Mouse (Mus musculus) CH12.LX (cell line): ENCODE results near the gene Cmtm6. TPM values are rescaled to one million over a fixed set of nuclear protein-coding genes. Genes with fewer than 3 reads are reported as not detected.

Experiments
- DNase-seq: peaks from one replicate; pipeline ENCODE4 v3.0.0-alpha.2; 2013; ENCODE audit errors: extremely low read depth
- H3K27ac ChIP-seq: 2 replicates; pipeline ENCODE4 v1.5.1; 2012; ENCODE audit warnings: low read depth, mild to moderate bottlenecking, control low read depth, moderate library complexity; ENCODE audit not compliant: insufficient read depth
- H3K27me3 ChIP-seq: replicated peaks from 2 replicates; pipeline ENCODE3; 2012; ENCODE audit warnings: inconsistent platforms
- H3K36me3 ChIP-seq, 2 experiments: replicated peaks in 1 of 2; 2 replicates each; pipeline versions ENCODE3 to v1.6.1; 2012; ENCODE audit warnings: inconsistent platforms in 1 of 2, low read length in 1 of 2, mild to moderate bottlenecking in 1 of 2, mixed read lengths in 1 of 2, moderate library complexity in 1 of 2; ENCODE audit not compliant: control insufficient read depth in 1 of 2, insufficient read depth in 1 of 2
- H3K4me1 ChIP-seq, 2 experiments: 2 replicates each; pipeline ENCODE4 v1.6.1; 2012; ENCODE audit warnings: inconsistent platforms in 1 of 2, moderate library complexity in 1 of 2; ENCODE audit not compliant: insufficient read depth in 2 of 2, control insufficient read depth in 1 of 2
- H3K4me2 ChIP-seq: 2 replicates; pipeline ENCODE4 v1.6.1; 2012; ENCODE audit warnings: low read depth, mild to moderate bottlenecking, control low read depth; ENCODE audit not compliant: poor library complexity, insufficient read depth, severe bottlenecking
- H3K4me3 ChIP-seq, 3 experiments: fragments of 150-350 bp in 1 of 3; sonication (generic) in 1 of 3; replicated peaks in 1 of 3; 2 replicates each; pipeline versions ENCODE3 to v1.5.1; 2011 to 2012; ENCODE audit warnings: low read depth in 2 of 3, low read length in 2 of 3, mild to moderate bottlenecking in 2 of 3, moderate library complexity in 2 of 3, control low read depth in 1 of 3, improper control_type of control experiment in 1 of 3, inconsistent platforms in 1 of 3, mixed read lengths in 1 of 3; ENCODE audit not compliant: poor library complexity in 1 of 3
- H3K79me2 ChIP-seq: replicated peaks from 2 replicates; pipeline ENCODE4 v1.6.1; 2012; ENCODE audit warnings: mild to moderate bottlenecking, moderate library complexity; ENCODE audit not compliant: control insufficient read depth, poor library complexity, insufficient read depth, severe bottlenecking; ENCODE audit errors: extremely low read depth
- H3K9ac ChIP-seq: 2 replicates; pipeline ENCODE4 v1.6.1; 2012; ENCODE audit warnings: low read depth, mild to moderate bottlenecking, control low read depth, moderate library complexity; ENCODE audit not compliant: insufficient read depth
- H3K9me3 ChIP-seq: replicated peaks from 2 replicates; pipeline ENCODE3; 2012; ENCODE audit warnings: low read length, inconsistent platforms, mixed read lengths
- BHLHE40 ChIP-seq: IDR thresholded peaks from 2 replicates; pipeline ENCODE4 v1.6.1; 2011; ENCODE audit warnings: mild to moderate bottlenecking, low read depth, low read length, improper control_type of control experiment
- CHD1 ChIP-seq: IDR thresholded peaks from 2 replicates; pipeline ENCODE4 v1.6.1; 2012; ENCODE audit warnings: low read depth, low read length, improper control_type of control experiment, inconsistent platforms
- CHD2 ChIP-seq: IDR thresholded peaks from 2 replicates; pipeline ENCODE4 v1.6.1; 2011; ENCODE audit warnings: low read length, improper control_type of control experiment
- CTCF ChIP-seq, 2 experiments: IDR thresholded peaks in 1 of 2; conservative IDR thresholded peaks in 1 of 2; 2 replicates each; pipeline ENCODE4 v1.5.1; 2011 to 2012; ENCODE audit warnings: low read depth in 2 of 2, low read length in 2 of 2, improper control_type of control experiment in 1 of 2, inconsistent platforms in 1 of 2, mild to moderate bottlenecking in 1 of 2, moderate library complexity in 1 of 2
- E2F4 ChIP-seq: IDR thresholded peaks from 2 replicates; pipeline ENCODE4 v1.6.1; 2011; ENCODE audit warnings: low read depth, low read length, improper control_type of control experiment; ENCODE audit not compliant: insufficient replicate concordance
- ELF1 ChIP-seq: IDR thresholded peaks from 2 replicates; pipeline ENCODE4 v1.6.1; 2014; ENCODE audit warnings: low read depth, mild to moderate bottlenecking, inconsistent platforms, low read length, improper control_type of control experiment
- EP300 ChIP-seq: IDR thresholded peaks from 2 replicates; pipeline ENCODE4 v1.6.1; 2011; ENCODE audit warnings: low read length, improper control_type of control experiment
- ETS1 ChIP-seq: conservative IDR thresholded peaks from 2 replicates; pipeline ENCODE4 v1.6.1; 2012; ENCODE audit warnings: low read depth, mild to moderate bottlenecking, inconsistent platforms, low read length, improper control_type of control experiment, moderate library complexity
- GABPA ChIP-seq: IDR thresholded peaks from 2 replicates; pipeline ENCODE4 v1.6.1; 2012; ENCODE audit warnings: low read depth, low read length, improper control_type of control experiment, inconsistent platforms; ENCODE audit not compliant: insufficient replicate concordance
- HCFC1 ChIP-seq: IDR thresholded peaks from 2 replicates; pipeline ENCODE4 v1.6.1; 2012; ENCODE audit warnings: low read depth, mild to moderate bottlenecking, inconsistent platforms, low read length, improper control_type of control experiment
- IRF4 ChIP-seq: IDR thresholded peaks from 2 replicates; pipeline ENCODE4 v1.6.1; 2014; ENCODE audit warnings: low read depth, mild to moderate bottlenecking, inconsistent platforms, low read length, improper control_type of control experiment
- JUN ChIP-seq: IDR thresholded peaks from 2 replicates; pipeline ENCODE4 v1.6.1; 2011; ENCODE audit warnings: low read depth, mild to moderate bottlenecking, low read length, improper control_type of control experiment, moderate library complexity; ENCODE audit not compliant: insufficient read depth
- JUND ChIP-seq: conservative IDR thresholded peaks from 2 replicates; pipeline ENCODE4 v1.6.1; 2011; ENCODE audit warnings: low read depth, low read length, improper control_type of control experiment
- KAT2A ChIP-seq: IDR thresholded peaks from 2 replicates; pipeline ENCODE4 v1.6.1; 2012; ENCODE audit warnings: low read length, improper control_type of control experiment, inconsistent platforms; ENCODE audit not compliant: insufficient replicate concordance
- MAFK ChIP-seq: IDR thresholded peaks from 2 replicates; pipeline ENCODE4 v1.6.1; 2011; ENCODE audit warnings: low read length, improper control_type of control experiment; ENCODE audit not compliant: insufficient replicate concordance
- MAX ChIP-seq: IDR thresholded peaks from 2 replicates; pipeline ENCODE4 v1.6.1; 2011; ENCODE audit warnings: low read length, improper control_type of control experiment
- MAZ ChIP-seq: IDR thresholded peaks from 2 replicates; pipeline ENCODE4 v1.6.1; 2012; ENCODE audit warnings: low read depth, mild to moderate bottlenecking, inconsistent platforms, low read length, improper control_type of control experiment, moderate library complexity
- MEF2A ChIP-seq: IDR thresholded peaks from 2 replicates; pipeline ENCODE4 v1.6.1; 2014; ENCODE audit warnings: low read depth, mild to moderate bottlenecking, inconsistent platforms, low read length, improper control_type of control experiment, borderline replicate concordance
- MXI1 ChIP-seq: IDR thresholded peaks from 2 replicates; pipeline ENCODE4 v1.6.1; 2011; ENCODE audit warnings: mild to moderate bottlenecking, low read depth, low read length, improper control_type of control experiment
- MYC ChIP-seq: IDR thresholded peaks from 2 replicates; pipeline ENCODE4 v1.6.1; 2011; ENCODE audit warnings: low read depth, mild to moderate bottlenecking, improper control_type of control experiment, low read length
- NELFE ChIP-seq: IDR thresholded peaks from 2 replicates; pipeline ENCODE4 v1.6.1; 2011; ENCODE audit warnings: low read depth, low read length, improper control_type of control experiment
- NRF1 ChIP-seq: IDR thresholded peaks from 2 replicates; pipeline ENCODE4 v1.6.1; 2014; ENCODE audit warnings: low read depth, mild to moderate bottlenecking, inconsistent platforms, low read length, improper control_type of control experiment, moderate library complexity
- PAX5 ChIP-seq: IDR thresholded peaks from 2 replicates; pipeline ENCODE4 v1.6.1; 2012; ENCODE audit warnings: low read length, inconsistent platforms, mixed read lengths
- POLR2A ChIP-seq: IDR thresholded peaks from 2 replicates; pipeline ENCODE4 v1.6.1; 2011; ENCODE audit warnings: low read depth, mild to moderate bottlenecking, improper control_type of control experiment, low read length
- POLR2AphosphoS2 ChIP-seq: IDR thresholded peaks from 2 replicates; pipeline ENCODE4 v1.6.1; 2011; ENCODE audit warnings: low read depth, low read length, improper control_type of control experiment
- RAD21 ChIP-seq: IDR thresholded peaks from 2 replicates; pipeline ENCODE4 v1.6.1; 2011; ENCODE audit warnings: low read depth, mild to moderate bottlenecking, low read length, improper control_type of control experiment, moderate library complexity
- RCOR1 ChIP-seq: conservative IDR thresholded peaks from 2 replicates; pipeline ENCODE4 v1.6.1; 2012; ENCODE audit warnings: low read depth, mild to moderate bottlenecking, inconsistent platforms, low read length, improper control_type of control experiment
- SIN3A ChIP-seq: IDR thresholded peaks from 2 replicates; pipeline ENCODE4 v1.6.1; 2012; ENCODE audit warnings: low read length, improper control_type of control experiment, inconsistent platforms
- SMC3 ChIP-seq: IDR thresholded peaks from 2 replicates; pipeline ENCODE4 v1.6.1; 2011; ENCODE audit warnings: low read depth, low read length, improper control_type of control experiment
- TBP ChIP-seq: conservative IDR thresholded peaks from 2 replicates; pipeline ENCODE4 v1.6.1; 2011; ENCODE audit warnings: low read depth, low read length, improper control_type of control experiment
- TCF12 ChIP-seq: IDR thresholded peaks from 2 replicates; pipeline ENCODE4 v1.6.1; 2014; ENCODE audit warnings: low read depth, mild to moderate bottlenecking, inconsistent platforms, low read length, improper control_type of control experiment
- UBTF ChIP-seq: IDR thresholded peaks from 2 replicates; pipeline ENCODE4 v1.6.1; 2012; ENCODE audit warnings: low read depth, mild to moderate bottlenecking, inconsistent platforms, low read length, improper control_type of control experiment, moderate library complexity
- USF1 ChIP-seq: IDR thresholded peaks from 2 replicates; pipeline ENCODE4 v1.6.1; 2014; ENCODE audit warnings: low read depth, mild to moderate bottlenecking, inconsistent platforms, low read length, improper control_type of control experiment
- USF2 ChIP-seq: conservative IDR thresholded peaks from 2 replicates; pipeline ENCODE4 v1.6.1; 2011; ENCODE audit warnings: low read depth, low read length, improper control_type of control experiment
- ZC3H11A ChIP-seq: IDR thresholded peaks from 2 replicates; pipeline ENCODE4 v1.6.1; 2012; ENCODE audit warnings: low read depth, mild to moderate bottlenecking, inconsistent platforms, low read length, improper control_type of control experiment
- ZKSCAN1 ChIP-seq: IDR thresholded peaks from 2 replicates; pipeline ENCODE4 v1.6.1; 2012; ENCODE audit warnings: low read depth, inconsistent platforms, low read length, improper control_type of control experiment, borderline replicate concordance
- ZMIZ1 ChIP-seq: IDR thresholded peaks from 2 replicates; pipeline ENCODE4 v1.6.1; 2012; ENCODE audit warnings: low read depth, mild to moderate bottlenecking, inconsistent platforms, low read length, improper control_type of control experiment
- ZNF384 ChIP-seq: IDR thresholded peaks from 2 replicates; pipeline ENCODE4 v1.6.1; 2012; ENCODE audit warnings: low read depth, low read length, improper control_type of control experiment, inconsistent platforms
- dilution Hi-C: fragments of 300-500 bp; cut with MboI; formaldehyde crosslinking; loops from 2 replicates; pipeline ENCODE4 v1.14.3; 2020; ENCODE audit warnings: low sequenced_read_pairs; ENCODE audit not compliant: extremely low pct_unique_long_range_greater_than_20kb, extremely low pct_ligation_motif_present
- in situ Hi-C: fragments of 300-500 bp; cut with MboI; formaldehyde crosslinking; loops from 3 replicates; pipeline ENCODE4 v1.14.3; 2019; ENCODE audit warnings: low sequenced_read_pairs, low pct_ligation_motif_present, low pct_unique_long_range_greater_than_20kb, mixed read lengths
- polyA plus RNA-seq: library from polyadenylated mRNA; unstranded; fragments of >175 nt; gene quantifications from 2 replicates; pipeline ENCODE4 v1.2.1, GENCODE M21; 2012; ENCODE audit warnings: low read depth; ENCODE audit not compliant: insufficient read length
- total RNA-seq, 2 experiments: library from RNA; depleted of rRNA; stranded (reverse); fragments of 300-350 nt in 1 of 2; fragments of >200 nt in 1 of 2; gene quantifications; 2 replicates each; pipeline ENCODE4 v1.2.3; 2012 to 2014

The Cmtm6 gene
- total RNA-seq (2012; rRNA removed), result 30.1 and 31.9 TPM in 2 replicates
- 39.2 and 39.5 TPM in 2 replicates for total RNA-seq (2014; rRNA removed)
- polyA plus RNA-seq, result 38.0 and 38.5 TPM in 2 replicates

GRCm38 (mm10) chr9:114731011-114731755 lies at the start of gene Cmtm6:
Gene Cmtm6 (plus strand): TSS chr9:114731116.
- Histone ChIP-seq H3K36me3 (peaks cover 0 to 18% of the 10 kb centered on the region in 2 experiments), H3K79me2 (peaks cover 32% of the 10 kb centered on the region), H3K4me3 (peak within 1 kb of the TSS; percentile 87 to 94 (median 92)), H3K27ac (peak within 1 kb of the TSS; percentile 52), H3K4me2 (peak within 1 kb of the TSS; percentile 83), H3K4me1 (peaks cover 4 to 34% of the 10 kb centered on the region in 2 experiments), H3K9me3 (no peaks in the 10 kb centered on the region), H3K27me3 (no peaks in the 10 kb centered on the region), H3K9ac (peak within 1 kb of the TSS; percentile 87)
- dilution Hi-C loops, result no loop called here
- in situ Hi-C loops, result no loop called here
- TF ChIP-seq NRF1 (no peak), MAFK (no peak), KAT2A (peak; percentile 56; the same call in 1 of the 2 replicates), ZMIZ1 (peak; percentile 72; the same call in 1 of the 2 replicates), CHD2 (no peak), NELFE (peak; percentile 87), MEF2A (no peak), RAD21 (no peak), MAX (0 out of 2 replicates have a peak, but pooled peaks have one; percentile 32), SMC3 (no peak), TBP (0 out of 2 replicates have a peak, but pooled peaks have one; percentile 38), EP300 (no peak), POLR2A (peak; percentile 88), UBTF (peak; percentile 75; the same call in 1 of the 2 replicates), CHD1 (no peak; the same call in 1 of the 2 replicates), HCFC1 (peak; percentile 69), GABPA (no peak), JUN (no peak), ELF1 (peak; percentile 89), RCOR1 (no peak; the same call in 1 of the 2 replicates), ZKSCAN1 (no peak), PAX5 (no peak), USF1 (no peak), MXI1 (peak; percentile 78), SIN3A (peak; percentile 68), ZNF384 (no peak), ETS1 (no peak), CTCF (conservative IDR thresholded peaks at IDR 0.05 in 1 of 2, IDR thresholded peaks at IDR 0.05 in 1 of 2; ENCODE audit: low read depth in 2 of 2, low read length in 2 of 2) (peak in 1 of 2 experiments; percentile 56; a peak in 2 of 4 replicates), USF2 (no peak), JUND (no peak), BHLHE40 (peak; percentile 69), POLR2AphosphoS2 (peak; percentile 66; the same call in 1 of the 2 replicates), TCF12 (peak; percentile 73), MAZ (peak; percentile 57; the same call in 1 of the 2 replicates), IRF4 (peak; percentile 34; the same call in 1 of the 2 replicates), MYC (peak; percentile 47; the same call in 1 of the 2 replicates), E2F4 (no peak), ZC3H11A (no peak)
- DNase-seq, result peak; percentile 95
